Mouse (Mus musculus) CH12.LX (cell line): ENCODE data around the gene Slc24a3.

Experiments
- CHD1 ChIP-seq: IDR thresholded peaks from 2 replicates; pipeline ENCODE4 v1.6.1; 2012; ENCODE audit warnings: low read depth, low read length, improper control_type of control experiment, inconsistent platforms
- CTCF ChIP-seq, 2 experiments: IDR thresholded peaks in 1 of 2; conservative IDR thresholded peaks in 1 of 2; 2 replicates each; pipeline ENCODE4 v1.5.1; 2011 to 2012; ENCODE audit warnings: low read depth in 2 of 2, low read length in 2 of 2, improper control_type of control experiment in 1 of 2, inconsistent platforms in 1 of 2, mild to moderate bottlenecking in 1 of 2, moderate library complexity in 1 of 2
- E2F4 ChIP-seq: IDR thresholded peaks from 2 replicates; pipeline ENCODE4 v1.6.1; 2011; ENCODE audit warnings: low read depth, low read length, improper control_type of control experiment; ENCODE audit not compliant: insufficient replicate concordance
- EP300 ChIP-seq: IDR thresholded peaks from 2 replicates; pipeline ENCODE4 v1.6.1; 2011; ENCODE audit warnings: low read length, improper control_type of control experiment
- ETS1 ChIP-seq: conservative IDR thresholded peaks from 2 replicates; pipeline ENCODE4 v1.6.1; 2012; ENCODE audit warnings: low read depth, mild to moderate bottlenecking, inconsistent platforms, low read length, improper control_type of control experiment, moderate library complexity
- MAX ChIP-seq: IDR thresholded peaks from 2 replicates; pipeline ENCODE4 v1.6.1; 2011; ENCODE audit warnings: low read length, improper control_type of control experiment
- MYC ChIP-seq: IDR thresholded peaks from 2 replicates; pipeline ENCODE4 v1.6.1; 2011; ENCODE audit warnings: low read depth, mild to moderate bottlenecking, improper control_type of control experiment, low read length
- POLR2A ChIP-seq: IDR thresholded peaks from 2 replicates; pipeline ENCODE4 v1.6.1; 2011; ENCODE audit warnings: low read depth, mild to moderate bottlenecking, improper control_type of control experiment, low read length
- POLR2AphosphoS2 ChIP-seq: IDR thresholded peaks from 2 replicates; pipeline ENCODE4 v1.6.1; 2011; ENCODE audit warnings: low read depth, low read length, improper control_type of control experiment
- RAD21 ChIP-seq: IDR thresholded peaks from 2 replicates; pipeline ENCODE4 v1.6.1; 2011; ENCODE audit warnings: low read depth, mild to moderate bottlenecking, low read length, improper control_type of control experiment, moderate library complexity
- USF1 ChIP-seq: IDR thresholded peaks from 2 replicates; pipeline ENCODE4 v1.6.1; 2014; ENCODE audit warnings: low read depth, mild to moderate bottlenecking, inconsistent platforms, low read length, improper control_type of control experiment
- ZC3H11A ChIP-seq: IDR thresholded peaks from 2 replicates; pipeline ENCODE4 v1.6.1; 2012; ENCODE audit warnings: low read depth, mild to moderate bottlenecking, inconsistent platforms, low read length, improper control_type of control experiment

DNA sequence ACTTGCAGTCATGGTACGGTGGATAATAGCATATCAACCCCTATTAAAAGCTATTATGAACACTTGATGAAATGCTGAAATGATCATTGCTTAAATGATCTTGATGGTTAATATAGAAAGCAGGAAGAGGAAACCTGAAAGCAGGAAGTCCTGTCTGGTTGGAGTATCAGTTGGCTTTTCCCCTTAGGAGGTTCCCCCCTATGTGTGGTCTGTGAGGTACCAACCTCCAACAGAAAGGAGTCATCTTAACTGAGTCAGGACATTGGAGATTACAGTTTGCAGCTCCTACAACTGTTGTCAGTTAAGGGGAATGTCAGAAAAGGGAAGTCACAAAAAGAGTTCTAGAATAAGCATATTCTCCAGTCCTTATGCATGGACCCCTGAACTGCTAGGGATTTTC, 266.5 kb downstream of the Slc24a3 start:
- TF ChIP-seq POLR2A = no peak
- no peak for TF ChIP-seq CHD1
- TF ChIP-seq RAD21 = no peak
- TF ChIP-seq MAX = no peak
- TF ChIP-seq ZC3H11A = no peak
- TF ChIP-seq USF1 = no peak
- TF ChIP-seq ETS1 = no peak
- TF ChIP-seq EP300 = no peak
- no peak for TF ChIP-seq CTCF (conservative IDR thresholded peaks at IDR 0.05 in 1 of 2, IDR thresholded peaks at IDR 0.05 in 1 of 2; ENCODE audit: low read depth in 2 of 2, low read length in 2 of 2)
- TF ChIP-seq POLR2AphosphoS2 = no peak
- TF ChIP-seq MYC = no peak
- TF ChIP-seq E2F4 = no peak
